Mouse (Mus musculus) T-cell, adult 2 months (primary cell): ENCODE data around the gene Cfap65.

ENCODE experiments used
- DNase-seq: peaks from one replicate; pipeline ENCODE4 v3.0.0; 2022; ENCODE audit warnings: low spot score

The Cfap65 gene

GRCm38 (mm10) chr1:74936221-74936830 lies 927 bp upstream of the Cfap65 start:
- DNase-seq = no peak

DNA sequence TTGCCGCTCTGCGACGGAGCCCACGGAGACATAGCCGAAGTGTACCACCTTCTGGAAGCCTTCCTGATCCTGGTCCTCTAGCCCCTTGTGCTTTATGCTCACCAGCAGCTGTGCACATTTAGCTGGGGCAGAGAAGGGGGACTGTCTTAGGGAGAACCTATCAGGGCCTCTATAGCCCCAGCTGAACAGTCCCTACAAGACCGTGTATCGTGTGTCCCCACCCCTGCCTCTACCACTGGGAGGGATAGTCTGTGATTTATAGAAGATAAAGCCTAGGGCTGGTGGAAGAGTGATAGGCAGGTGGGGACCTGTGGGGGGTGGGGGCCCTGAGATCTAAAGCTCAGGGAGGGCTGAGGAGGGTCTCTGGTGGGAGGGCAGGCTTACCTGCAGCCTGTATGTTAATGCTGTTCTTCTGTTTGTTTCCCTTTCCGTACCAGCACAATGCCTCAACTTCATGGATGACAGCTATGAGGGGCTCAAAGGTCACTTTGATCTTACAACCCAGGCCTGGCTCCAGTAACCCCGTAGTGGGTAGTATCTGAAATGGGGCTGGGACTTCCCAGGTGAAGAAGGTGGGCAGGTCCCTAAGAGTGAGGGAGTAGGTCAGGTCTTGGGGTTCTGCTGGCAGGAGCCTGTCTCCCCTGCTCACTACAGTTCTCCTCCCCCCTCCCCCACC lies 7.6 kb downstream of the Cfap65 start:
- DNase-seq = no peak

GRCm38 (mm10) chr1:74926721-74927120 lies 8.7 kb downstream of the Cfap65 start:
- DNase-seq = no peak

GRCm38 (mm10) chr1:74924464-74924863 lies 10.9 kb downstream of the Cfap65 start:
- DNase-seq = no peak

- DNase-seq = no peak
These were observed 19.7 kb downstream of the Cfap65 start for GRCm38 (mm10) chr1:74915706-74916105.

- DNase-seq = no peak
These were observed 33.2 kb downstream of the Cfap65 start for GRCm38 (mm10) chr1:74902191-74902590.

GRCm38 (mm10) chr1:74901686-74902085 lies 33.7 kb downstream of the Cfap65 start:
- DNase-seq = peak; percentile 18

GRCm38 (mm10) chr1:74900341-74901285 lies 34.8 kb downstream of the Cfap65 start:
- no peak for DNase-seq

DNA sequence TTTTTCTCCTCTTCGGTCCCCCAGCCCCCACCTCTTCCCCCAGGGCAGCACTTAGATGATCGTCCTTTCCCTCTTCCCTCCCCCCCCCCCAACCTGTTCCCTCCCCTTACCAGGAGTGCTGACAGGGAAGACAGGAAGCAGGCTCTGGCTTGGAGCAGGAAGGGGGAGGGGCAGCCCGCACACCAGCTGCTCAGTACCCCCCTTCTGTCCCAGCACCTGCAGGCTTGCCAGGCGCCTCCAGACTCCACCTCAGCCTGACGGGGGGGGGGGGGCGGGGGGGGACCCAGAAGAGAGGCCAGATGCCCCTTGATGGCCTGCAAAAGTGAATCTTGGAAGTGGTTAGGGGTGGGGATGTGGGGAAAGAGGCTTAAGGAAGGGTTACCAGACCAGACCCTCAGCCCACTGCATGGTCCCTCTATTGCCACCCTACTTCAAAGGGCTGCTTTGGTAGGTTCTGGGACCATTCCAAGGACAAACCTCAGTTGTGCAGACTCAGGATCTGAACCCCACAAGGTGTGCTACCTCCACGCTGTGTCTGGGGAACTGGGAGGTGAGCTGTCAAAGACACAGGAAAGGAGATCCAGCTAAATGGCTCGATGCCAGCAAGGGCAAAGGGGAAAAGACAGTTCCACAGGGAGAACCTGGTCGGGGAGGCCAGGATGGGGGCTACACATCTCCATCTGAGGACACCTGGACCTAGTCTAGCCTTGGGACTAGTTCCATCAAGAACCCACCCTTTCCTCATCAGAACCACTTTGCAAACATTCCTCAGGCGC lies 36.6 kb downstream of the Cfap65 start:
- DNase-seq = no peak

- DNase-seq = no peak
These were observed 37.4 kb downstream of the Cfap65 start for GRCm38 (mm10) chr1:74897976-74898375.

- peak; percentile 20 for DNase-seq
These were observed 40.4 kb downstream of the Cfap65 start for GRCm38 (mm10) chr1:74894966-74895365.

GRCm38 (mm10) chr1:74893134-74893855 lies 42.1 kb downstream of the Cfap65 start, which contains the start of gene Cryba2:
Cryba2 (minus strand) TSS chr1:74893143.
- no peak for DNase-seq

DNA sequence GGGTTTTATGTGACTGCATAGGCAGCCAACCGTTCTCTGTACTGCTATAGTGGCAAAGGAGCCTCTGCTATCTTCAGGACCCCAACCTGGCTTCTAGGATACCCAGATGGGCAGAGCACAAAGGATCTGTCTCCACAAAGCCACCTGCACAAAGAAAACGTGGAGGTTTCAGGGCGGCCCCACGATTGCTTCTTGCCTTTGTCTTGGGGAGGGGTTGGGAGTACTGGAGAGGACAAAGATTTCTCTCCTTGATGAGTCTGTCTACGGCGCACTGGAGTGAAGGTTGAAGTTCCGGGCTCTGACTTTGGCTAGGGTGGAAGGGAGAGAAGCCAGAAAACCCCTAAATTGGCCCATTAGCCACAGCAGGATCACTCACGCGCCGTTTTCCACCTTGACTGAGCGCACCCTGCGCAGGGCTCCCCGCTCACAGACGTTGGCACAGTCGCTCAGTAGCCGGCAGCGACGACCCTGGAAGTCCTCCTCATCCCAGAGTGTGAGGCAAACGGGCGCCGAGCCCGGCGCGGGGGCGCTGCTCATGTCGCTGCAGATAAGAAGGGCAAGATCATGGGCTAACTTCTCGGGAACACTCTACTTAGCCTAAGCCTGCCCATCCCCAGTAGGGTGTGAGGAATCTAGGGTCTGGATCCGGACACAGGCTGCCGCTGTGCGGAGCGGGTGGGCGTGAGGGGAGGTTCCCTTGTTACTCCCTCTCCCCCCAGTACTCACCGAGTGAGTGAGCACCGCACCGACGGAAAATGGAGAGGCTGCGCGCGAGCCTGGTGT lies 42.9 kb downstream of the Cfap65 start:
- no peak for DNase-seq

DNA sequence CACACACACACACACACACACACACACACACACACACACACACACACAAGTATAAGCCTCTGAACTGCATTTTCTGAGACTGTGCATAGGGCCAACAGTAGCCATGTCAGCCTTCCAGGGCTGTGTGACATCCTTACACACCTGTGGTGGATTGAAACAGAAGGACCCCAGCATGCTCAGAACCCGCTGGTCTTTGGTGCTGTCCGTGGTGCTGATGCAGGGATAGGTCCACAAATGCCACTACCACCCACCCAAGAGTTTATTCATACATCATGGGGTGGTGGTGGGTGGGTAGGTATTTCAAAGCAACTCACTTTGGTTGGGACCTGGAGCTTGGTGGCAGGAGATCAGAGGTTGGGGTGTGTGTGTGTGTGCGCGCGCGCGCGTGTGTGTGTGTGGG lies 43.9 kb downstream of the Cfap65 start:
- DNase-seq = no peak

GRCm38 (mm10) chr1:74885369-74886042 lies 49.9 kb downstream of the Cfap65 start, which contains the start of gene Fev:
Fev (minus strand) TSS chr1:74885419.
- no peak for DNase-seq

- no peak for DNase-seq
These were observed 50.9 kb downstream of the Cfap65 start for GRCm38 (mm10) chr1:74884196-74885141.

DNA sequence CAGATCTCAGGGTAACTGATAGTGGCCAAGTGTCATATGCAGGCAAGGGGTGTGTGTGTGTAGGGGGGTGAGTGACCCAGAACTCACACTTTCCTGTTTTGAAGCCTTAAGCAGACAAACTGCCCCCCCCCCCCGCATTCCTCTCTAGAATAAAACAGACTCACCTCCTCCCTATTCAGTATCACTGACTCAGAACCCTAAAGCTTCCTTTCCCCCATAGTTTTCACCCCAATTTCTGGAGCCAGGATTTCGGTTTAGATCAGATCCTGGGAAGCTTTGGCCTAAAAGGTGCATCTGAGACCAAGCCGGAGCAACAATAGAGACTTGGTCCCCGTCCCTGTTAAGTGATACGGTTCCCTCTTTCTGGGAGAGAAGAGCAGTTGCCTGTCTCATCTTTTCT lies 52.0 kb downstream of the Cfap65 start:
- no peak for DNase-seq

DNA sequence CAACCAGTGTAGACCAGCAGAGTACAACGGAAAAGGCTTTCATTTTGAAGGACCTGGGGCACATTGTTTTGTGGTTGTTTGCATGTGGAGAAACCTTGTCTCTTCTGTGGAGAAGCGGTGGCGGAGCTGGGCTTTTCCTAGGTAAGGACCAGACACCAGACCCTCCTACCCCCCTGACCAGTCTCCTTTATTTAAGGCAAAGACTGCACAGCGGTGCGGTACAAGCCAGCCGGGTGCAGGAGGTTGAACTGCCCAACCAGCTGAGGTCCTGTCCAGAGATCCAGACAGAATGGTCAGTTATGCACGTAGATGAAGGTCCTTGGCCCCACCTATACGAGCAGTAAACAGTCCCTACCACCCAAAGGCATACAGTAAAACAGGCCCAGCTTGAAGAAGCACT lies 52.6 kb downstream of the Cfap65 start:
- DNase-seq = no peak
